Mouse (Mus musculus) urinary bladder, postnatal 14 days (tissue): ENCODE measurements at regions not wholly inside any gene's neighbourhood (a gene's known extent, or its start where the extent isn't known, plus 50 kb on each side); places are given as distances from the start of the nearest gene placed in this dataset.
"Not testable (repeated sequence)": the region's sequence is repeated elsewhere in the genome, so short reads cannot be mapped to it uniquely, and the experiment has no call there.

Experiments
- DNase-seq: peaks from one replicate; pipeline ENCODE4 v3.0.0; 2021; ENCODE audit warnings: low spot score

- no peak for DNase-seq
Measured at GRCm38 (mm10) chr12:64788761-64789160, 128.9 kb upstream of the Gm527 start.

- DNase-seq: not testable (repeated sequence)
Measured at GRCm38 (mm10) chr12:64808492-64808891, 109.2 kb upstream of the Gm527 start.

GRCm38 (mm10) chr12:64810081-64810480 lies 107.6 kb upstream of the Gm527 start:
- no peak for DNase-seq

GRCm38 (mm10) chr12:64815871-64816270 lies 101.8 kb upstream of the Gm527 start:
- DNase-seq: no peak

GRCm38 (mm10) chr12:64817056-64817810 lies 100.5 kb upstream of the Gm527 start:
- peak; percentile 32 for DNase-seq

DNA sequence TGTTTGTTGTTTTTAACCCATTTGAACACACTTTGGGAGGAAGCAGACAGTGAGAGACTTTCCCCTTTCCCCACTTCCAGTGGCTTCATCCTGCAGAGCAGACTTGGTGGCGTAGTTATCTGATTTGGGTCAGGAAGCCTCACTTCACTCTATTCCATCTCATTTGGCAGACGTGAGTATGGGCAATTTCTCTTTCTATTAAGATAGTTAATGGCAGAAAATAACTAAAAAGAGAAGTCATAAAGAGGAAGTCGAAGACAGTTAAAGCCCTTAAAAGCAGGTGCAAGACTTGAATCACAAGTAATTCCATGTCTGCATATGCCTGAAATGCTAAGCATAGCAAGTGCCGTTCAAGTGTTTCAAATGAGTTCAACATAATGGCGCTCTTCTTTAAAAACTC lies 97.0 kb upstream of the Gm527 start:
- no peak for DNase-seq

DNA sequence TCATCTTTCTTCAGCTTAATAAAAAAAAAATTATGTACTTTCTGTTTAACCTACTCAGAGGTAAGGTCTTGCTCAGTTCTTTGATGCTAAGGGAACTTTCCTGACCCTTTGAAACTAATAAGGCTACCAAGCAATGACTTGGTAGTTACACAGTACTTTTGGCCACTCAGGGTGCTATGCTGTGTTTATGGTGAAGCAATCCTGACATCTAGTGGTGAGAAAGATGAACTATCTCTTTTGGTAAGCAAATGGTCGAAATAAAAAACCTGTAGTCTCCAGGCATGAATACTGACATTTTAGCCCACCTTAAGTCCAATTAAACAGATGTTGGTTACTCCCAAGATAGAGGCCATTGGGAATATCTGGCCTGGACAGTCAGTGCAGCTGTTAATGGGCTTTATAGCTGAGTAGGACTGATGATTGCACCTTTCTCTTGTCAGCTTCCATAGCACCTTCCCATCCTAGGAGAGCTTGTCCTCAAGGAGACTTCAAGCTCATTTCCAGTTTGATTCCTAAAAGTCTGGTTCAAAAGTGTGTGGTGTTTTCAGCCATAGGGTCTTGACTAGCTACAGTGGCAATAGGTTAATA lies 88.0 kb upstream of the Gm527 start:
- DNase-seq: no peak

DNA sequence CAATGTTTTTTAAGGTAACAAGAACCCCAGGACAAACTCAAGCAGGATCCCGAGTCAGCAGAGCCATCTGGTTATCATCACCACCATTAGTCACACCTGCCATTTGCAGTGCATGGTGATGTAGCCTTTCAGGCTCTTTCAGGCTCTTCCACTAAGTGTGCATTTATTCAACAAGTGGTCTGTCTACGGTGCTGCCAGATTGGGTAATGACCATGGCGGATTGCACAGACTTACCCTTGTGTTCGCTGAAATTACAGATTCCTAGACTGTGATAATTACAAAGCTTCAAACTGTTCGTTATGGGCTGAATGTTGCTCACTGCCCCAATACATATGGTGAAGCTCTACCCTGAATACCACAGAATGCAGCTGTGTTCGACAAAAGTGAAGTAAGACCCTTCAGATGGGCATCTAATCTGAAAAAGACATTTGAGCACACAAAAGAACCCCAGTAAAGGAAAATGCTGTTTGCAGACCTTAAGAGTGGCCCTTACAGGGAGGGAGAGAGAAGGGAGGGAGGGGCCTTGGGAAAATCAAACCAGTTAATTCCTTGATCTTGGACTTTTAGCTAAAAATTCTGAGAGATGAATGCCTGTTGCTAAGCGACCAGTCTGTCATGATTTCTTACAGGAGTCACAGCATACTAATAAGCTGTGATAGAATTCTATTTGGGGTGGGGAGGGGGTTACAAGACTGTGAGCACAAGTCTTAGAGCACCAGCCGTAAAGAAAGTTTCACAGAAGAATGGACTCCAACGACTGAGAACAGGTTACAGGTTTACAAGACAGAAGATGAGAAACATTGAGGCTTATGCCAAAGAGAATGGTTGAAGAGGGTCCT lies 85.2 kb upstream of the Gm527 start:
- DNase-seq: no peak

GRCm38 (mm10) chr12:64857709-64858108 lies 60.0 kb upstream of the Gm527 start:
- no peak for DNase-seq
